Mouse (Mus musculus) kidney, adult 8-10 months (tissue): Measurements from ENCODE around the gene Nid2.

ENCODE experiments used
- DNase-seq, 2 experiments: peaks; one replicate each; pipeline ENCODE4 v3.0.0; 2022

The Nid2 gene

DNA sequence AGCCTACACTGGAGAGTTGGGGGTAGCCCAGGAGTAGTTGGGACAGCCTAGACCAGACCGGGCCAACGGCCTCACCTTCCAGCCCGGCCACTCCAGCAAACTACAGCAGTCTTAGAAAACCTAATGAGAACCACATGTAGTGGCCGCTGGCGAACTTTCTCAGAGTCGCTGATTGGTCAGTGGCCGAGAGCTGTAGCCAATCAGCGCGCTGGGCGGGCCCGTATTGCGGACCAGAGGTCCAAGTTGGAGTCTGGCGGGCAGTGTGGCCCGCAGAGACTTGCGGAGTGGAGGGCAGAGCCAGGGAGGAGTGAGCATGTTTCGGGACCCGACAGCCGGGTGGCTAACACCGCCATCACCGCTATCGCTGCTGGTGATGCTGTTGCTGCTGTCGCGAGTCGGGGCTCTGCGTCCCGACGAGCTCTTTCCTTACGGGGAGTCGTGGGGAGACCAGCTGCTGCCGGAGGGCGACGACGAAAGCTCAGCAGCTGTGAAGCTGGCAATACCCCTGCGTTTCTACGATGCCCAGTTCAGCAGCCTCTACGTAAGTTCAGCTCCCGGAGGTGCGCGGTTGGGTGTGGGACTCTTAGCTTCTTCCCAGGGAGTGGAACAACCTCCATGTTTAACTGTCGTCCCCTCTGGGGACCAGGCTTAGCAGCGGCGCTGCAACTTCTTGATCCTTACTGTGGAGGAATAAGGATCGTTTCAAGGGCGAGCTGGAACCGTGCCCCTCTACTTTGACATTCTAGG is at the start of gene Nid2:
TSS of gene Nid2 (plus strand) at position 241 of the 747 bp plus-strand sequence.
- DNase-seq, result peak; percentile 82 to 90

DNA sequence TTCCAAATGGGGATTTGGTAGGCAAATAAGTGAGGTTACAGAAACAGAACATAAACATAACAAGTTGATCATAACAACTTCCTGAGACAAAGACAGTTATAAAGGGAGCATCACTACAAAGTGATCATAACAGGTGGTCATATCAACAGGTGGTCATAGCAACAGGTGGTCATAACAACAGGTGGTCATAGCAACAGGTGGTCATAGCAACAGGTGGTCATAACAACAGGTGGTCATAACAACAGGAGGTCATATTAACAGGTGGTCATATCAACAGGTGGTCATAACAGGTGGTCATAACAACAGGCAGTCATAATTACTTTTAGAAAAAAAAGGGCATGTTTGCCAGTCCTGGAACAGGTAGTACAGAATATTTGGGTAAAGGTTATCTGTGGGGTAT is 49.5 kb upstream of the Nid2 start:
- no peak for DNase-seq

DNA sequence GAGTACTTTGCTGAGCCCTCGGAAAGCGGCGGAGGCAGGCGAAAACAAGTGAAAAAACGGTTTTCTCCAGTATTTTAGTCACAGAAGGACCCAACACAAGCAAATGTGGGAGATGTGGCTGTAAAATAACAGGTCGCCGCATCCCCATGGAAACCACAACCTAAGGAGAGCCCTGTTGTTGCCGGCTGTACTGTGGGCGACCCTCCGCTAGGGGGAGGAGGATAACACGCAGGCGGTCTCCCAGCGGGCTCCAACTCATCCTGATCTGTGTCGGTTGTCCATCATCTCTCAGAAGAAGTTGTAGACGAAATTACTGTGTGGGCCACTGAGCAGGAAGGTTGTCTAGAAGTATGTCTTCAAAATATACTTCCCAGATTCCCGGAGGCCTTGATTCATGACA is 45.4 kb upstream of the Nid2 start:
- peak; percentile 42 to 76 for DNase-seq

DNA sequence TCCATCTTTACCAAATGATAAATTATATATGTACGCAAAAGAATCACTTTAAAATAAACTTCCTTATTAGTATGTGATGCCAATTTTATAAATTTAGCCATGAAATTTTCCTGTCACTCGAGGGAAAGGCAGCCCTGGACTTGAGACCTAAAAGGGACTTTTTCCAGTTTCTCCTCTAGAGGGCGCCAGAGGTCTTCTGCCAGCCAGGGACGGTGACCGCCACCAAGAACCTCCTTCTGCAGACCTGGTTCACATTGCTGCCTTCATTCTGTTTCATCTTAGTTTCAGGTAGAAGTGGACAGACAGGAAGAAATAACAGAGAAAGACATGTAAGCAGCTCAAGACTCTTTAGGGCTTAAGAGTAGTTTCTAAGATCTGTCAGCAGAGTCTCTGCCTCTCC is 44.6 kb upstream of the Nid2 start:
- peak; percentile 56 to 71 for DNase-seq

DNA sequence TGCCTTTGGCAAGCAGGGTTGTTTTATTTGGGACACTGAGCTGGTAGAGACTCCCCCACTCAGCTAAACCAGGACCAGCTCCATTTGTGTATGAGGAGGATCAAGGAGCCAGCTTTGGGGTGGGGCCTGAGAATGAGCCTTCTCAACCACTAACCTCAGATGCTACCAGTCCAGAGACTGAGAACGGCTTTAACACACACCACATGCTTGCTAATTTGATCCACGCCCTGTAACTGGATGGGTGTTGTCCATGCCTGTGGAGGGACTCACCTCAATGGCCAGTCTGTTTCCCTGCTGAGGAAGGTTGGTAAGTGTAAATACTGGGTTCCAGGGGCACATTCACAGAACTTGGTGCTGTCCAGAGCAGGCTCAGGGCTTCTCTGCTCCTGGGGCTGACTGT is 44.1 kb upstream of the Nid2 start:
- DNase-seq, result no peak

DNA sequence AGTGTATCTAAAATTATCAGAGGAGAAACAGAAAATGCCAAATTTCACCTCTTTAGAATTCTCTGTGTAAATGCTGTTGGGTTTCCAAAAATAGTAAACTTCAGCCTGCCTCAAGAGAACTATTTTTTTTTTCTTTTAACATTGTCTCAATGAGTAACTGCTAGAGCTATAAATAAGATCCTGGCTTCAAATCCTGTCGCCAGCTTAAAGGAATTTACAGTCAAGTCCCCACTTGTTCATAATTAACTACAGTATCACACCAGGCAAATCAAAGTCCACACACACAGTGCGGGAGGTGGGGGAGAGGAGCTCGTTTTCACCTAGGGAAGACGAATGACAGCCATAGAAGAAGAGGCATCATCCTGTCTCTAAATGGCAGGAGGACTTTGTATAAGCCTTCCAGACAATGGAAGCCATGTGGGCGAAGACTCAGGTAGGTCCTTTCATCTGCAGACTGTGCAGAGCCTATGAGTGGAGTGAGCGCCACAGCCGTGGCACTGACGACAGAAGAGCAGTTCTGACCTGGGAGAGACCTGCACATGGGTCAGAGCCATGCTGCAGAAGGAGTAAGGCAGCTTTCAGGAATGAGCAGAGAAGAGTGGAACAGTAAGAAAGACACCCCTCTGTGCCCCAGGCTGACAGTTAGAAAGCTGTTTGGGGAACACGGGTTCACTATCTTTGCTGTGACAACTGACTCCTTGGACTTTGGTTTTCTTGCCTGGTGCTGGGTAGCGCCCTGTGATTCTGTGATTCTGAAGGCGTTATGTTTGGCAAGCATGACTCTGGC is 43.2 kb upstream of the Nid2 start:
- peak; percentile 53 to 61 for DNase-seq

DNA sequence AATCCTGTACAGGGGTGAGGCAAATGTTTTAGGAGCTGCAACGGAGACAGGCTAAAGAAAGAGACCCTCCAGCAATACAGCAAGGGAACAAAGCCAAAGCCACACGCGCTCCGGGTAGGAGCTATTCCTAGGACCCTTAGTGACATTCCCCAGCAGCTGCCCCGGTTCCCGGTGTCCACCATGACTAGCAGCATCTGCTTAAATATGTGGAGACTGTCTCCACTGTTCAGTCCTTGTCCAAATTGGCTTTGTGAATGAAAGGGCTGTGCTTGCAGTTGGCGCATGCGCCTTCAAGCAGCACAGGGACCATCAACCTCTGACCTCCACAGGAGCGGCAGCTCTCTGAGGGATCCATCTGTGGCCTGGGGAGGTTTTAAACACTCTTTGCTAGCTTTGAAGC is 41.9 kb upstream of the Nid2 start:
- no peak for DNase-seq

DNA sequence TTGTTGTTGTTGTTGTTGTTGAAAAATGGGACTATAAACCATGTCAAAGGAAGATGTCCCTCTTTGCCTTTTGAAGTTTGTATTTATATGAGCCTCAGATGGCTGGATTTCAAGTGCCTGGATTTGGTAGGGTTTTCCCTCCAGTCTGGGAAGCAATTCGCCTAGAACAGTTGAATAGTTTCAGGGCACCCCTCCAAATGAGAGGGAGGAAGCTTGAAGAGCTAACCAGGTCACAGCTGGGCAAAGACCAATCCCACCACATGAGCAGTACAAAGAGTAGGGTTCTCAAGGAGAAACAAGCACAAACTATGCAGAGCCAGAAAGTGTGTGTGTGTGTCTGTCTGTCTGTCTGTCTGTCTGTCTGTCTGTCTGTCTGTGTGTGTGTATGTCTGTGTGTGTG is 39.3 kb upstream of the Nid2 start:
- DNase-seq, result peak; percentile 22 to 60

DNA sequence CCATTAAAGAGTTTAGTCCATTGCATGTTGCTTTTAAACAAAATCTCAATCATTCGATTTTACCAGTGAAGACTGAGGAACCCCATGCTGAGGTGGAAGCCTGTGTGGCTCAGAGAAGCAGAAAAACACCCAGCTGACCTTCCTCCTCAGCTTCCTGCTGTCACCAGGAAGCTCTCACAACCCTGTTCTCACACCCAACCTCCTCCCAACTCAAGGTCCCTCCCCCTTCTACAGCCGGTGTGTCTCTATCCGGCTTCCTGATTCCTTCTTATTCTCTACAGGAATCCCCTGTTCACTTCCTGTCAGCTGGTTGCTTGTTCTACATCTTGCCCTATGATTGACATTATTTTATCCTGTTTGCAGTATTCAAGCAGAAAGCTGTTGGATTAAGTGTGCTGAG is 38.0 kb upstream of the Nid2 start:
- DNase-seq, result no peak

DNA sequence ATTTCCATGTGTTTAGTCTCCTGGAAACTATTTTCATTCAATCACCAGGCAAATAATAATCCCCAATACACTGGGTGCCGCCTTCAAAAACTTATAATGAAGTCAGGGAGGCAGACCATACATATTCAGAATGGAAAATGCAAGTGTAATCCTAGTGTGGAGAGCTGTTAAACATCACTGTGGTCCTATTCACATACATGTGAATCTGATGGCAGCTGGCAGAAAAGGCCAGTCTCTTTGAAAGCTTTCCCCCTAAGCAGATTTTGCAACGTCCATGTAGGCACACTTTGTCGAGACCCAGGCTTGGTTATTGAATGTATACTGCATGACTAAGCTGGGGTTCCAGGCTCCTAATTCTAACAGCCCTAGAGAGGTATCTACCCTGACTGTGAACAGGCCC is 32.0 kb upstream of the Nid2 start:
- no peak for DNase-seq

DNA sequence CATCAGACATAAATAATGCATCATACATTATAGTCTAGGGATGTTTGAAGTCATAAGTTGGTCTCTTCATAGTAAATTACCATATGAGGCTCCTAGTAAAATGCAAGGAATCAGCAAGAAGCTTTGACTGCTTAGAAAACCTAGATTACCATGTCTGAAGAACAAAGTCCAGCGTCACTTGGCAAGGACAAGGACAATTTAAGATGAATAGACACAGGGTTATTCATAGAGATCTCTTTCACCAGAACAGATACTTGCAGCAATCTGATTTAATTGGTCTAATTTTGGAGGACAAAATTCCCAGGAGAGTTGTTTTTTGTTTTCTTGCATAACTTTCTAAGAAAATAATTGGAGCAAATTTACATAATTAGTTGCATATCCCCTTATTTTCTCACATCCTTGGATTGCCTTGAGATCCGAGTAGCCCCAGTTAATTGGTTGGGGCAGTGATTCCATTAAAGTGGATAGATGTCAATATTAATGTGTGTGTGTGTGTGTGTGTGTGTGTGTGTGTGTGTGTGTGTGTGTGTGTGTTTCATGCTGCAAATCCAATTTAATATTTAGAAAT is 30.9 kb upstream of the Nid2 start:
- no peak for DNase-seq

DNA sequence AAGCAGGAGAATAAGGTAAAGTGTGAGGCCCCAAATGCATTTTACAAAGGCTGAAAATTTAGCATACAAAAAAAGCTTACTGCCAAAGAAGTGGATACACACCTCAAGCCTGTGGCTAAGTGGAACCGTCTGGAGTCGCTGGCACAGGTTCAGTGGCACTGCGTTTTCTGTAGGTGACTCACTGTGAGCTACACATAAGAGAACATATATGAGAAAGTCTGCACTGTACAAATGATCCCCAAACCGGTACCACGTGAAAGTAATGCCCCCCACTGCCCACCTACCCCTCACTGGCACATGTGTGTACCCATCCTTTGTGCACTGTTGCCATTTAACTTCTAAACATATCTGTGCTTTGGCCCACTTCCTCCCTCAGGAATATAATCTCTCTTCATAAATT is 22.8 kb upstream of the Nid2 start:
- DNase-seq, result no peak

DNA sequence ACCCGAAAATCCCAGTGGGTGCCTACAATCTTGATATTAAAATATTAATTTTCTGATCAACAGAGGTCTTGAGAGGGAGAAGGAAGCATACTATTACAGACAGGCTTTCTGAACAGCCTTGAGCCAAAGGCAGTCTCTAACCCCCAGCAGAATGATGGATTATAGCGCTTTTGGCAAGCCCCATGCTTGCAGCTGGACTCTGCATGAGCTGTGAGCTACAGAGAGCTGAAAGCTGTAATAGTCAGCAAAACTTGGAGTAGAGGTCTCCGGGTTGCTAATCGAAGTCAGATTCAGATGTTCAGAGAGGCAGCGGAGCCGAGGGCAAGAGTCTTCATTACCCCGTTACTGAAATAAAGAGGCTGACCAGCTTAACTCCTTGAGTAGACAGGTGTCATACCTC is 22.3 kb upstream of the Nid2 start:
- peak in 1 of 2 experiments; percentile 30 for DNase-seq

DNA sequence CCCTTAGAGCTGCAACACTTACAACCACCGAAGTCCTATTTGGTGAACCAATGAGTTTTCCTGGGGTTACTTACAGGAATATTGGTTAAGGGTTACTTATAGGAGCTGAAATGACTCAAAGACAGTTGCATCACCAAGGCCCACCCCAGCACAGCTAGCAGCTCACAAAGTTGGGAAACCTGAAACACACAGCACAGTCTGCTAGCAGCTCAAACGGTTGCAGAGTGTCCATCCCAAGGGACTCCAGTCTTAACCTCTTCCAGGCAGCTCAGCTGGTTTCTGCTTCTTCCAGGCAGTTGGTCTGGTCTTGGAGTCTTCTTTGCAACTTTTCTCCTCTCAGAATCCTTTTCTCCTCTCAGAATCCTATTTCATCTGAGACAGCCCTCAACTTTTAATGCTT is 19.0 kb upstream of the Nid2 start:
- DNase-seq, result no peak

DNA sequence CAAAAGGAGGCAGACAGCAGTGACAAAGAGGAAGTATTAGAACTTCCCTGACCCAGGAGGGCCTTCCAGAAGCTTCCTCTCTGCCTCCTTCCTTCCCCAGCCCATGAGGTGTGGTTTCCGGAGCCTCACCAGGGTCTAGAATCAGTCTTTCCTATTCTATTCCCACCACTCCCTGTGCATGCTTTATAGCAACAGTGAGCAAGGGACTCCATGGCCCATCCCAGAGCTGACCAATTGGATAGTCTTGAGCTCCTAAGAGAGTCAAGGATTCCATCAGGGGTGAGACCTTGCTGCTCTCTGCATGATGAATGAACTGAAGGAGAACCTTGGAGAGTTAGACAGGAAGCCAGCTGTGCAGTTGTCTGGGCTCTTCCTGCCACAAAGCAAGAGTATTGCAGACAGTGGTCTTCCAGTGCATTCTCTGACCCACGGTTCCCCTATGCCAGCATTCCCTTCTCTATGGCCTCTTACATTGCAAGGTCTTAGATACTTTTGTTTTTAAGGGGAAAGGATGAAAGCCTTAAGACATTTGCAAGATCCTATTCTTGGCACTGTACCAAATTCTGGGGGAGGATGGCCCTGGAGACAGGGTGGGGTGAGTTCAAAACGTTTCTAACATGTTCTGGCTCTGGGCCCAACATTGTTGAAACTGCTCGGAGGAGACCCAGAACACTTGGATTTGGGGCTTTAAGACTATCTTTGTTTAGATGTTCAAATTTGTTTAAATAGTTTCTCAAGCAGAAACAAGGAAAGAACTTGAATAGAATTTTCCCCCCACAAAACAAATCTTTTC is 17.4 kb upstream of the Nid2 start:
- peak in 1 of 2 experiments; percentile 15 for DNase-seq

DNA sequence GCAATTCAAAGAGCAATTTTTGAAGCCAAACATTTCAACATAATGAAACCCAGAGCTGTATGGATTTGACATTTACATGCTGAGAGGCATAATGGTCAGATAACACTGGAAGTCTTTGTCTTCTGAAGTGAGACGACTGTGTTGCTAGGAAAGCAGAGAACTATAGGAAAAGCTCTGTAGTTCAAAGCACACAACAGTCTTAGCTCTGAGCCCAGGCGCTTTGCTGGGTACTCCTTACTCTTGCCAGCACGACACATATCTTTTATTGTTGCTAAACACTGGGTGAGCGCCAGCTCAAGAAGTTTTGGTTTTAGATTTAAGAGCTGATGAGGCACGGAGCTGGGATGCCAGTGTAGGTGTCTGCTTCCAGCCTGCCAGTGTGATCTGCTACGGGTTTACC is 15.8 kb upstream of the Nid2 start:
- no peak for DNase-seq

DNA sequence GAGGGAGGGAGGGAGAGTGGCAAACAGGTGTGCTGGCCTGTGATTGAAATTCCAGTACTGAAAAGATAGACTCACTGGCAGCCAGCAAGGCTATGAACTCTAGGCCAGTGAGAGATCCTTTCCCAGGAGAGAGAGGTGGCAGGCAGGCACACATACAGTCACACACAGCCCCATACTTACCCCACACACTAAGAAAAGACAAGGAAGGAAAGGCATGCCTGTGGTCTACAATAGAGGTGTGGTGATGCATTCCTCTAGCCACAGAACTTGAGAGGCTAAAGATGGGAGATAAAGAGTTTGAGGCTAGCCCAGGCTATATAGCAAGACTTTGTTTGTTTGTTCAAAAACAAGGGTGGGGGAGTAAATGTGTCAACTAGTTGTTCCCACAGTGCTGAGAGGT is 13.5 kb upstream of the Nid2 start:
- DNase-seq, result no peak

DNA sequence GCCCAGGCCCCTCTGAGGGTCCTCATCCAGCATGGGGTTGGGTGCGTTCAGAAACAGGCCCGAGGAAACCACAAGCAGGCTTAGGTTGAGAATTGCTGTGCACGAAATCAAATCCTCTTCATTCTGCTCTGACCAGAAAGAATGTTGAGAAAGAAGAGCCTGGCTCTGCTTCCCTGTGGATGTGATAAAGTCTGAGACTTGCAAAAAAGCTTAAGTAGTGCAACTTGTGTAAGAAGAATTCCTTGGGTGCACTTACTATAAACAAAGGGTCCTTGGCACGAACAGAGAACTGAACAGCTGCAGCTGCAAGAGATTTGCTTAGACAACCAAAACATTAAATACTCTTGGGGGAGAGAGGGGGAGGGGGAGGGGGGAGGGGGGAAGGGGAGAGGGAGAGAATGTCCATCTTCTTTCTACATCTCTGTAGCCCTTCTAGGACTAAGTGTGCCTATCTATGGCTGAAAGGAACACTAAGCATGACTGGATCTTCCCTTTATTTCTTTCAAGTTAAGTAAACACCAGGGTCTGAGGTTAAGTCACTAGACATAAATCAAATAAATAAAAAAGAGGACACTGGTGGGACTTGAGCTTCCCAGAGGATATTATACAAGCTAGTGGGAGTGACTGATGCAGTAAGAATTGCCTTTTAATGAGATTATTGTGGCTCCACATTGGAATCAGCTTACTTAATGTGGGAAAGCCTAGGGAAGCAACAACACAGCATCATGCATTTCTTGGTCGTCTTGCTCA is 12.8 kb upstream of the Nid2 start:
- DNase-seq, result peak in 1 of 2 experiments; percentile 20

DNA sequence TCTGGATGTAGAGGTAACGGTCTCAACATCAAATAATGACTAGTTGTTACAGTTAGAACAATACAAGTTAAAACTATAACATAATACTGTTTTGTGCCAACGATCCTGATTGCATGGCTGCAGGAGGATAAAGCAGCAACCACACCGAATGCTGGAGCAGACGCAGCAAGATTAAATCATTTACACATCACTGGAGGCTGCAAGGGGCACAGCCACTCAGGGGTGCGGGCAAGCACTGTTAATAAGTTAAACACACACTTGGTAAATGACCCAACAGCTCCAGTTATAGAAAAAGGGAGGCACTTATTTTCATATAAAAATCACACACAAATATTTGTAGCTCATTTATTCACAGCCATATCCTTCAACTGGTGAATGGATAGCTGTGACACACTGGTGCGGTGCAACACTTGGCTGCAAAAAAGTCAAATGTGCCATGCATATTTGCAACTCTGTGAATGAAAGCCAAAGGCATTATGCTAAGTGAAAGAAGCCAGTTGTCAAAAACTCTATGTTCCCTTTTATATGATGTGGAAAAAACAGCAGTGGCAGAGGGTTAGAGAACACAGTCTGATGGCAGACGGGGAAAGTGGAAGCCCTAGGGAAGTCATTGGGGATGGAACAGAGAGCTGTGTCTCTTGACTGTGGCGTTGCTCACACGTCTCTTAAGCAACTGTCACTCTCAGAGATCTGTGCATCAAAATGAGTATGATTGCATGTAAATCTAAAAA is 11.5 kb upstream of the Nid2 start:
- DNase-seq, result peak; percentile 39 to 50

DNA sequence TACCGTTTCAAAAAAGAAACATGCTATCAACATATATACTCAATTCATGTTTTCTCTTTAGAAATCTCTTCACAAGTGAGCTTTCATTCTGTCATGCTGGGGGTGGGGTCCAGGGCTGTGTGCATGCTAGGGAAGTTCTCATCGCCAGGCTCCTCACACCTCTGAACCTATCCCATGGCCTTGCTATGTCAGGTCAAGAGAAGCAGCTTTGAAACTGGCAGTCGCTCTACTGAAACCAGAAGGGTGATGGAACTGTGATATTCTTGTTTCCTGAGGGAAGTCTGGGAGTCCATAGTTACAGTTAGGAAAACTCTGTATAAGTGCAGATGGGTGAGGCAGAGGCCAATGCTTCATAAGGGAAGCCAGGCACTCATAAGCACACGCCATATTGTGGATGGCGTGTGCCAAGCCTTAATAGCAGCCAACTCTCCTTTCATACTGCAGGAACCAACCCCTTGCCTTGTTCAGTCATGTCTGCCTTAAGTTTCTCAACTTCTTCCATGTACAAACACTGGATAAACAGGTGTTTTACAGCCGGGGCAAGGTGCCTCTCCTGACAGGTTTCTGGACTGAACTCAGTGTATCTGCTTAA is 10.8 kb upstream of the Nid2 start:
- no peak for DNase-seq

DNA sequence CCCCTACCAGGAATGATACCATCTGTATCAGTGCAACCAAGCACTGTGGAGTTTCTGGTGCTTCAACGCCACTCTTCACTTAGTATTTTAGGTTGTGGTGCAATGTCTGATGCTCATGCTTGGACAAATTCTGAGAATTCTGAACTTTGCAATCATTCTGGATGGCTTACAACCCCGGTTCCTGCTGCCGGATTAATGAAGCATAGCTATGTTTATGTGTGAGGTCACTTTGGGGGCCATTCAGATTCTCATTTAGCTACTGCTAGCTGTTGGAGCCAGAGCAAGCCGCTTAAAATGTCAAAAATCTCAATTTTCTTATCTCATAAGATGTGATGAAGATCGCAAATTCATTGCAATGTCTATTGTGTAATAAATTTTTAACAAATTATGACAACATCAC is 6.2 kb upstream of the Nid2 start:
- no peak for DNase-seq
